Mouse (Mus musculus) small intestine, adult 2 months (tissue): Measurements from ENCODE around the gene Dip2b. TPM values are rescaled to one million over a fixed set of nuclear protein-coding genes. Genes with fewer than 3 reads are reported as not detected.

Experiments
- H3K27ac ChIP-seq: fragments of 200-500 bp; 2 replicates; pipeline ENCODE4 v1.5.1; 2012; ENCODE audit warnings: low read depth, low read length, control low read depth, inconsistent platforms; ENCODE audit not compliant: insufficient read depth
- H3K27me3 ChIP-seq: fragments of 200-500 bp; 2 replicates; pipeline ENCODE4 v1.6.1; 2012; ENCODE audit warnings: mild to moderate bottlenecking, moderate library complexity, low read length, inconsistent platforms; ENCODE audit not compliant: control insufficient read depth, insufficient read depth
- H3K36me3 ChIP-seq: fragments of 200-500 bp; 2 replicates; pipeline ENCODE4 v1.6.1; 2012; ENCODE audit warnings: mild to moderate bottlenecking, low read length, control low read depth, inconsistent platforms; ENCODE audit not compliant: control insufficient read depth, insufficient read depth
- H3K4me1 ChIP-seq: fragments of 200-500 bp; 2 replicates; pipeline ENCODE4 v1.6.1; 2012; ENCODE audit warnings: low read length, inconsistent platforms, mixed read lengths; ENCODE audit not compliant: control insufficient read depth, insufficient read depth, insufficient read length
- H3K4me3 ChIP-seq: fragments of 200-500 bp; 2 replicates; pipeline ENCODE4 v1.5.1; 2012; ENCODE audit warnings: low read depth, mild to moderate bottlenecking, control low read depth, inconsistent platforms, low read length, moderate library complexity
- CTCF ChIP-seq: fragments of 200-500 bp; IDR thresholded peaks from 2 replicates; pipeline ENCODE4 v1.5.1; 2012; ENCODE audit warnings: low read depth, mild to moderate bottlenecking, control low read depth, inconsistent platforms, low read length, moderate library complexity, mixed read lengths; ENCODE audit not compliant: insufficient replicate concordance, insufficient read length; ENCODE audit errors: extremely low read depth
- POLR2A ChIP-seq: fragments of 200-500 bp; IDR thresholded peaks from 2 replicates; pipeline ENCODE4 v1.6.1; 2012; ENCODE audit warnings: low read depth, mild to moderate bottlenecking, control low read depth, inconsistent platforms, low read length, moderate library complexity
- WGBS: fragments of 180-500 bp; shearing (Covaris S2); methylation state at CpG from one replicate; pipeline ENCODE4 v1.1.7; 2018; 5-methylcytosine and 5-hydroxymethylcytosine counted together
- polyA plus RNA-seq: library from polyadenylated mRNA; depleted of rRNA; stranded (reverse); fragments of >200 nt; gene quantifications from 2 replicates; pipeline ENCODE4 v1.2.3, GENCODE M21; 2012

The Dip2b gene
- polyA plus RNA-seq, 1 experiment: 5.8 TPM

GRCm38 (mm10) chr15:100089645-100090053, 51.2 kb downstream of the Dip2b start:
- no peaks in the 10 kb centered on the region for H3K27me3 ChIP-seq
- TF ChIP-seq CTCF (no peak), POLR2A (no peak)
- WGBS: 42% methylated on average over 8 of the region's 8 CpGs
- no peak overlapping the region for H3K4me3 ChIP-seq
- H3K4me1 ChIP-seq: peaks cover 11% of the 10 kb centered on the region
- H3K27ac ChIP-seq: no peak overlapping the region
- H3K36me3 ChIP-seq: no peaks in the 10 kb centered on the region

GRCm38 (mm10) chr15:100091818-100092217, 53.4 kb downstream of the Dip2b start:
- H3K4me1 ChIP-seq: peaks cover 11% of the 10 kb centered on the region
- TF ChIP-seq CTCF: no peak
- no peaks in the 10 kb centered on the region for H3K27me3 ChIP-seq
- WGBS: 83% methylated on average over 8 of the region's 8 CpGs
- no peaks in the 10 kb centered on the region for H3K36me3 ChIP-seq
- no peak overlapping the region for H3K27ac ChIP-seq
- no peak overlapping the region for H3K4me3 ChIP-seq

- TF ChIP-seq POLR2A: no peak
- no peak for TF ChIP-seq CTCF
- WGBS: 64% methylated on average over 16 of the region's 16 CpGs
- H3K27ac ChIP-seq: no peak overlapping the region
- H3K36me3 ChIP-seq: no peaks in the 10 kb centered on the region
- no peak overlapping the region for H3K4me3 ChIP-seq
- no peaks in the 10 kb centered on the region for H3K27me3 ChIP-seq
- H3K4me1 ChIP-seq: peaks cover 11% of the 10 kb centered on the region
Measured at GRCm38 (mm10) chr15:100092258-100092657, 53.8 kb downstream of the Dip2b start.

- 83% methylated on average over 7 of the region's 7 CpGs for WGBS
- Histone ChIP-seq H3K4me3 (no peak overlapping the region), H3K36me3 (no peaks in the 10 kb centered on the region), H3K4me1 (peaks cover 9% of the 10 kb centered on the region), H3K27me3 (no peaks in the 10 kb centered on the region), H3K27ac (no peak overlapping the region)
- TF ChIP-seq CTCF (no peak), POLR2A (no peak)
Measured at GRCm38 (mm10) chr15:100096587-100097428, 58.3 kb downstream of the Dip2b start.

GRCm38 (mm10) chr15:100100336-100100735, 61.9 kb downstream of the Dip2b start:
- WGBS: 78% methylated on average over 7 of the region's 7 CpGs
- no peak overlapping the region for H3K27ac ChIP-seq
- H3K4me3 ChIP-seq: no peak overlapping the region
- H3K36me3 ChIP-seq: no peaks in the 10 kb centered on the region
- H3K4me1 ChIP-seq: peaks cover 7% of the 10 kb centered on the region; the same call in 1 of the 2 replicates
- no peaks in the 10 kb centered on the region for H3K27me3 ChIP-seq
- no peak for TF ChIP-seq CTCF
- TF ChIP-seq POLR2A: no peak

GRCm38 (mm10) chr15:100101206-100101605, 62.7 kb downstream of the Dip2b start:
- Histone ChIP-seq H3K27ac (no peak overlapping the region), H3K27me3 (no peaks in the 10 kb centered on the region), H3K4me1 (peaks cover 7% of the 10 kb centered on the region; the same call in 1 of the 2 replicates), H3K4me3 (no peak overlapping the region), H3K36me3 (no peaks in the 10 kb centered on the region)
- TF ChIP-seq CTCF: no peak
- TF ChIP-seq POLR2A: no peak

GRCm38 (mm10) chr15:100104126-100104525, 65.7 kb downstream of the Dip2b start:
- no peak for TF ChIP-seq POLR2A
- 71% methylated on average over 2 of the region's 2 CpGs for WGBS
- Histone ChIP-seq H3K4me3 (no peak overlapping the region), H3K27me3 (no peaks in the 10 kb centered on the region), H3K4me1 (peaks cover 7% of the 10 kb centered on the region; the same call in 1 of the 2 replicates), H3K27ac (no peak overlapping the region), H3K36me3 (no peaks in the 10 kb centered on the region)
